Mouse (Mus musculus) A20 (cell line): ENCODE measurements around the gene Ccr3.
"Not testable (repeated sequence)": the region's sequence is repeated elsewhere in the genome, so short reads cannot be mapped to it uniquely, and the experiment has no call there.

Experiments
- DNase-seq: peaks from one replicate; pipeline ENCODE4 v3.0.0-alpha.2; 2011; ENCODE audit warnings: low read depth, low spot score

Ccr3 gene

GRCm38 (mm10) chr9:124040932-124041331 is 19.2 kb downstream of the Ccr3 start:
- no peak for DNase-seq

- DNase-seq: no peak
Measured at GRCm38 (mm10) chr9:124053532-124053931, 31.8 kb downstream of the Ccr3 start.

- peak; percentile 45 for DNase-seq
Measured at GRCm38 (mm10) chr9:124056158-124056709, 34.5 kb downstream of the Ccr3 start.

- DNase-seq: peak; percentile 70
Measured at GRCm38 (mm10) chr9:124059660-124060352, 38.0 kb downstream of the Ccr3 start.

GRCm38 (mm10) chr9:124061474-124062432 is 40.0 kb downstream of the Ccr3 start:
- DNase-seq: not testable (repeated sequence)

GRCm38 (mm10) chr9:124066572-124067103 is 44.9 kb downstream of the Ccr3 start:
- DNase-seq: no peak

- peak; percentile 11 for DNase-seq
Measured at GRCm38 (mm10) chr9:124068098-124069058, 46.6 kb downstream of the Ccr3 start.

GRCm38 (mm10) chr9:124071506-124071905 is 49.7 kb downstream of the Ccr3 start:
- peak; percentile 51 for DNase-seq

GRCm38 (mm10) chr9:124079803-124080202 is 58.0 kb downstream of the Ccr3 start:
- no peak for DNase-seq

GRCm38 (mm10) chr9:124080471-124080870 is 58.7 kb downstream of the Ccr3 start:
- DNase-seq: not testable (repeated sequence)
